Mouse (Mus musculus): ENCODE measurements around the gene Fbxw27.
"Not testable (repeated sequence)": the region's sequence is repeated elsewhere in the genome, so short reads cannot be mapped to it uniquely, and the experiment has no call there.

- TF ChIP-seq POLR2A (IDR thresholded peaks at IDR 0.05; ENCODE audit: insufficient read depth, low read length); CTCF (IDR thresholded peaks at IDR 0.05; ENCODE audit: low read depth, low read length): not testable (repeated sequence)
Observed at GRCm38 (mm10) chr9:109790570-109790969, at the start of gene Fbxw27.
